Mouse (Mus musculus) CH12.LX (cell line): ENCODE results near the gene Trarg1. TPM values are rescaled to one million over a fixed set of nuclear protein-coding genes. Genes with fewer than 3 reads are reported as not detected.

Experiments
- DNase-seq: peaks from one replicate; pipeline ENCODE4 v3.0.0-alpha.2; 2013; ENCODE audit errors: extremely low read depth
- H3K27ac ChIP-seq: 2 replicates; pipeline ENCODE4 v1.5.1; 2012; ENCODE audit warnings: low read depth, mild to moderate bottlenecking, control low read depth, moderate library complexity; ENCODE audit not compliant: insufficient read depth
- H3K27me3 ChIP-seq: replicated peaks from 2 replicates; pipeline ENCODE3; 2012; ENCODE audit warnings: inconsistent platforms
- H3K36me3 ChIP-seq, 2 experiments: replicated peaks in 1 of 2; 2 replicates each; pipeline versions ENCODE3 to v1.6.1; 2012; ENCODE audit warnings: inconsistent platforms in 1 of 2, low read length in 1 of 2, mild to moderate bottlenecking in 1 of 2, mixed read lengths in 1 of 2, moderate library complexity in 1 of 2; ENCODE audit not compliant: control insufficient read depth in 1 of 2, insufficient read depth in 1 of 2
- H3K4me1 ChIP-seq, 2 experiments: 2 replicates each; pipeline ENCODE4 v1.6.1; 2012; ENCODE audit warnings: inconsistent platforms in 1 of 2, moderate library complexity in 1 of 2; ENCODE audit not compliant: insufficient read depth in 2 of 2, control insufficient read depth in 1 of 2
- H3K4me2 ChIP-seq: 2 replicates; pipeline ENCODE4 v1.6.1; 2012; ENCODE audit warnings: low read depth, mild to moderate bottlenecking, control low read depth; ENCODE audit not compliant: poor library complexity, insufficient read depth, severe bottlenecking
- H3K4me3 ChIP-seq, 3 experiments: fragments of 150-350 bp in 1 of 3; sonication (generic) in 1 of 3; replicated peaks in 1 of 3; 2 replicates each; pipeline versions ENCODE3 to v1.5.1; 2011 to 2012; ENCODE audit warnings: low read depth in 2 of 3, low read length in 2 of 3, mild to moderate bottlenecking in 2 of 3, moderate library complexity in 2 of 3, control low read depth in 1 of 3, improper control_type of control experiment in 1 of 3, inconsistent platforms in 1 of 3, mixed read lengths in 1 of 3; ENCODE audit not compliant: poor library complexity in 1 of 3
- H3K79me2 ChIP-seq: replicated peaks from 2 replicates; pipeline ENCODE4 v1.6.1; 2012; ENCODE audit warnings: mild to moderate bottlenecking, moderate library complexity; ENCODE audit not compliant: control insufficient read depth, poor library complexity, insufficient read depth, severe bottlenecking; ENCODE audit errors: extremely low read depth
- H3K9ac ChIP-seq: 2 replicates; pipeline ENCODE4 v1.6.1; 2012; ENCODE audit warnings: low read depth, mild to moderate bottlenecking, control low read depth, moderate library complexity; ENCODE audit not compliant: insufficient read depth
- H3K9me3 ChIP-seq: replicated peaks from 2 replicates; pipeline ENCODE3; 2012; ENCODE audit warnings: low read length, inconsistent platforms, mixed read lengths
- CHD2 ChIP-seq: IDR thresholded peaks from 2 replicates; pipeline ENCODE4 v1.6.1; 2011; ENCODE audit warnings: low read length, improper control_type of control experiment
- E2F4 ChIP-seq: IDR thresholded peaks from 2 replicates; pipeline ENCODE4 v1.6.1; 2011; ENCODE audit warnings: low read depth, low read length, improper control_type of control experiment; ENCODE audit not compliant: insufficient replicate concordance
- EP300 ChIP-seq: IDR thresholded peaks from 2 replicates; pipeline ENCODE4 v1.6.1; 2011; ENCODE audit warnings: low read length, improper control_type of control experiment
- ETS1 ChIP-seq: conservative IDR thresholded peaks from 2 replicates; pipeline ENCODE4 v1.6.1; 2012; ENCODE audit warnings: low read depth, mild to moderate bottlenecking, inconsistent platforms, low read length, improper control_type of control experiment, moderate library complexity
- GABPA ChIP-seq: IDR thresholded peaks from 2 replicates; pipeline ENCODE4 v1.6.1; 2012; ENCODE audit warnings: low read depth, low read length, improper control_type of control experiment, inconsistent platforms; ENCODE audit not compliant: insufficient replicate concordance
- IRF4 ChIP-seq: IDR thresholded peaks from 2 replicates; pipeline ENCODE4 v1.6.1; 2014; ENCODE audit warnings: low read depth, mild to moderate bottlenecking, inconsistent platforms, low read length, improper control_type of control experiment
- JUN ChIP-seq: IDR thresholded peaks from 2 replicates; pipeline ENCODE4 v1.6.1; 2011; ENCODE audit warnings: low read depth, mild to moderate bottlenecking, low read length, improper control_type of control experiment, moderate library complexity; ENCODE audit not compliant: insufficient read depth
- MAFK ChIP-seq: IDR thresholded peaks from 2 replicates; pipeline ENCODE4 v1.6.1; 2011; ENCODE audit warnings: low read length, improper control_type of control experiment; ENCODE audit not compliant: insufficient replicate concordance
- MAX ChIP-seq: IDR thresholded peaks from 2 replicates; pipeline ENCODE4 v1.6.1; 2011; ENCODE audit warnings: low read length, improper control_type of control experiment
- MEF2A ChIP-seq: IDR thresholded peaks from 2 replicates; pipeline ENCODE4 v1.6.1; 2014; ENCODE audit warnings: low read depth, mild to moderate bottlenecking, inconsistent platforms, low read length, improper control_type of control experiment, borderline replicate concordance
- MYC ChIP-seq: IDR thresholded peaks from 2 replicates; pipeline ENCODE4 v1.6.1; 2011; ENCODE audit warnings: low read depth, mild to moderate bottlenecking, improper control_type of control experiment, low read length
- NELFE ChIP-seq: IDR thresholded peaks from 2 replicates; pipeline ENCODE4 v1.6.1; 2011; ENCODE audit warnings: low read depth, low read length, improper control_type of control experiment
- POLR2A ChIP-seq: IDR thresholded peaks from 2 replicates; pipeline ENCODE4 v1.6.1; 2011; ENCODE audit warnings: low read depth, mild to moderate bottlenecking, improper control_type of control experiment, low read length
- POLR2AphosphoS2 ChIP-seq: IDR thresholded peaks from 2 replicates; pipeline ENCODE4 v1.6.1; 2011; ENCODE audit warnings: low read depth, low read length, improper control_type of control experiment
- RAD21 ChIP-seq: IDR thresholded peaks from 2 replicates; pipeline ENCODE4 v1.6.1; 2011; ENCODE audit warnings: low read depth, mild to moderate bottlenecking, low read length, improper control_type of control experiment, moderate library complexity
- RCOR1 ChIP-seq: conservative IDR thresholded peaks from 2 replicates; pipeline ENCODE4 v1.6.1; 2012; ENCODE audit warnings: low read depth, mild to moderate bottlenecking, inconsistent platforms, low read length, improper control_type of control experiment
- SIN3A ChIP-seq: IDR thresholded peaks from 2 replicates; pipeline ENCODE4 v1.6.1; 2012; ENCODE audit warnings: low read length, improper control_type of control experiment, inconsistent platforms
- TBP ChIP-seq: conservative IDR thresholded peaks from 2 replicates; pipeline ENCODE4 v1.6.1; 2011; ENCODE audit warnings: low read depth, low read length, improper control_type of control experiment
- UBTF ChIP-seq: IDR thresholded peaks from 2 replicates; pipeline ENCODE4 v1.6.1; 2012; ENCODE audit warnings: low read depth, mild to moderate bottlenecking, inconsistent platforms, low read length, improper control_type of control experiment, moderate library complexity
- USF1 ChIP-seq: IDR thresholded peaks from 2 replicates; pipeline ENCODE4 v1.6.1; 2014; ENCODE audit warnings: low read depth, mild to moderate bottlenecking, inconsistent platforms, low read length, improper control_type of control experiment
- ZC3H11A ChIP-seq: IDR thresholded peaks from 2 replicates; pipeline ENCODE4 v1.6.1; 2012; ENCODE audit warnings: low read depth, mild to moderate bottlenecking, inconsistent platforms, low read length, improper control_type of control experiment
- ZMIZ1 ChIP-seq: IDR thresholded peaks from 2 replicates; pipeline ENCODE4 v1.6.1; 2012; ENCODE audit warnings: low read depth, mild to moderate bottlenecking, inconsistent platforms, low read length, improper control_type of control experiment
- dilution Hi-C: fragments of 300-500 bp; cut with MboI; formaldehyde crosslinking; loops from 2 replicates; pipeline ENCODE4 v1.14.3; 2020; ENCODE audit warnings: low sequenced_read_pairs; ENCODE audit not compliant: extremely low pct_unique_long_range_greater_than_20kb, extremely low pct_ligation_motif_present
- in situ Hi-C: fragments of 300-500 bp; cut with MboI; formaldehyde crosslinking; loops from 3 replicates; pipeline ENCODE4 v1.14.3; 2019; ENCODE audit warnings: low sequenced_read_pairs, low pct_ligation_motif_present, low pct_unique_long_range_greater_than_20kb, mixed read lengths
- polyA plus RNA-seq: library from polyadenylated mRNA; unstranded; fragments of >175 nt; gene quantifications from 2 replicates; pipeline ENCODE4 v1.2.1, GENCODE M21; 2012; ENCODE audit warnings: low read depth; ENCODE audit not compliant: insufficient read length
- total RNA-seq, 2 experiments: library from RNA; depleted of rRNA; stranded (reverse); fragments of 300-350 nt in 1 of 2; fragments of >200 nt in 1 of 2; gene quantifications; 2 replicates each; pipeline ENCODE4 v1.2.3; 2012 to 2014

Gene Trarg1
- total and polyA plus RNA-seq, 3 experiments: not detected

GRCm38 (mm10) chr11:76717000-76717399 lies 37.4 kb downstream of the Trarg1 start:
- DNase-seq: no peak
- dilution Hi-C loops: no loop called here
- no peak for TF ChIP-seq IRF4
- TF ChIP-seq MAFK: no peak
- TF ChIP-seq GABPA: no peak
- no peak for TF ChIP-seq ZC3H11A
- TF ChIP-seq TBP: no peak
- no peak for TF ChIP-seq EP300
- no peak for TF ChIP-seq POLR2AphosphoS2
- TF ChIP-seq JUN: no peak
- TF ChIP-seq SIN3A: no peak
- no peak for TF ChIP-seq RCOR1
- TF ChIP-seq CHD2: no peak
- TF ChIP-seq E2F4: no peak
- TF ChIP-seq UBTF: no peak
- TF ChIP-seq MYC: no peak
- no peak for TF ChIP-seq ETS1
- TF ChIP-seq POLR2A: no peak
- Histone ChIP-seq H3K4me3 (no peak overlapping the region), H3K79me2 (no peaks in the 10 kb centered on the region), H3K9ac (no peak overlapping the region), H3K27ac (no peak overlapping the region), H3K4me1 (no peaks in the 10 kb centered on the region), H3K36me3 (no peaks in the 10 kb centered on the region), H3K9me3 (no peaks in the 10 kb centered on the region), H3K27me3 (peaks cover 32% of the 10 kb centered on the region), H3K4me2 (no peak overlapping the region)
- in situ Hi-C loops: no loop called here

- DNase-seq: no peak
- Histone ChIP-seq H3K4me3 (no peak overlapping the region), H3K27me3 (no peaks in the 10 kb centered on the region), H3K9ac (no peak overlapping the region), H3K36me3 (peaks cover 6 to 23% of the 10 kb centered on the region in 2 experiments), H3K4me2 (no peak overlapping the region), H3K4me1 (peaks cover 0 to 7% of the 10 kb centered on the region in 2 experiments; a peak in 2 of 4 replicates), H3K27ac (no peak overlapping the region), H3K79me2 (no peaks in the 10 kb centered on the region), H3K9me3 (no peaks in the 10 kb centered on the region)
- dilution Hi-C loops: no loop called here
- TF ChIP-seq MEF2A: no peak
- TF ChIP-seq CHD2: no peak
- TF ChIP-seq TBP: no peak
- TF ChIP-seq SIN3A: no peak
- no peak for TF ChIP-seq USF1
- no peak for TF ChIP-seq NELFE
- TF ChIP-seq ZMIZ1: no peak
- TF ChIP-seq RAD21: no peak
- no peak for TF ChIP-seq MAX
- TF ChIP-seq RCOR1: no peak
- TF ChIP-seq ETS1: no peak
- no peak for TF ChIP-seq POLR2AphosphoS2
- in situ Hi-C loops: no loop called here
Observed at GRCm38 (mm10) chr11:76723911-76724310, 44.3 kb downstream of the Trarg1 start.
